Mouse (Mus musculus) neural tube, embryonic 15.5 days (tissue): Measurements from ENCODE around the gene Zfand2b. TPM values are rescaled to one million over a fixed set of nuclear protein-coding genes. Genes with fewer than 3 reads are reported as not detected.
A peak's percentile ranks its signal among the peaks of the same experiment; 100 is the strongest.

ENCODE experiments used
- ATAC-seq: fragments of 200-750 bp; cut with Nextera tagmentation; 2 replicates; pipeline ENCODE4 v1.8.0; 2017; ENCODE audit warnings: mild to moderate bottlenecking, moderate TSS enrichment, moderate library complexity; ENCODE audit not compliant: low FRiP score
- H3K27ac ChIP-seq: fragments of 300-500 bp; sonication (generic); replicated peaks from 2 replicates; pipeline ENCODE4 v1.5.1; 2015; ENCODE audit warnings: mild to moderate bottlenecking, inconsistent platforms
- H3K27me3 ChIP-seq: fragments of 300-500 bp; sonication (generic); replicated peaks from 2 replicates; pipeline ENCODE4 v1.6.1; 2015; ENCODE audit warnings: inconsistent platforms
- H3K36me3 ChIP-seq: fragments of 300-500 bp; sonication (generic); 2 replicates; pipeline ENCODE4 v1.6.1; 2015; ENCODE audit warnings: inconsistent platforms
- H3K4me1 ChIP-seq: fragments of 300-500 bp; sonication (generic); 2 replicates; pipeline ENCODE4 v1.6.1; 2015; ENCODE audit warnings: inconsistent platforms
- H3K4me2 ChIP-seq: fragments of 300-500 bp; sonication (generic); 2 replicates; pipeline ENCODE4 v1.6.1; 2015; ENCODE audit warnings: inconsistent platforms, mild to moderate bottlenecking, moderate library complexity
- H3K4me3 ChIP-seq: fragments of 300-500 bp; sonication (generic); replicated peaks from 2 replicates; pipeline ENCODE4 v1.5.1; 2015; ENCODE audit warnings: mild to moderate bottlenecking, inconsistent platforms
- H3K9ac ChIP-seq: fragments of 300-500 bp; sonication (generic); replicated peaks from 2 replicates; pipeline ENCODE4 v1.6.1; 2015; ENCODE audit warnings: mild to moderate bottlenecking, inconsistent platforms
- H3K9me3 ChIP-seq: fragments of 300-500 bp; sonication (generic); replicated peaks from 2 replicates; pipeline ENCODE4 v1.6.1; 2016; ENCODE audit warnings: inconsistent platforms
- WGBS: fragments of 180-500 bp; shearing (Covaris S2); methylation state at CpG from one replicate; pipeline ENCODE4 v1.1.7; 2015; ENCODE audit warnings: mixed read lengths; 5-methylcytosine and 5-hydroxymethylcytosine counted together
- microRNA-seq: library from miRNA; unstranded; fragments of <30 nt; microRNA quantifications from one replicate; pipeline ENCODE4, GENCODE M21; 2017
- polyA plus RNA-seq: library from polyadenylated mRNA; unstranded; fragments of >200 nt; fragmentation: Nextera tagmentation; extraction: Ambion mirVana; gene quantifications from 2 replicates; pipeline ENCODE4 v1.2.1, GENCODE M21; 2015

Gene Zfand2b
- polyA plus RNA-seq, 1 experiment from 2014 or later = 40.0 TPM

DNA sequence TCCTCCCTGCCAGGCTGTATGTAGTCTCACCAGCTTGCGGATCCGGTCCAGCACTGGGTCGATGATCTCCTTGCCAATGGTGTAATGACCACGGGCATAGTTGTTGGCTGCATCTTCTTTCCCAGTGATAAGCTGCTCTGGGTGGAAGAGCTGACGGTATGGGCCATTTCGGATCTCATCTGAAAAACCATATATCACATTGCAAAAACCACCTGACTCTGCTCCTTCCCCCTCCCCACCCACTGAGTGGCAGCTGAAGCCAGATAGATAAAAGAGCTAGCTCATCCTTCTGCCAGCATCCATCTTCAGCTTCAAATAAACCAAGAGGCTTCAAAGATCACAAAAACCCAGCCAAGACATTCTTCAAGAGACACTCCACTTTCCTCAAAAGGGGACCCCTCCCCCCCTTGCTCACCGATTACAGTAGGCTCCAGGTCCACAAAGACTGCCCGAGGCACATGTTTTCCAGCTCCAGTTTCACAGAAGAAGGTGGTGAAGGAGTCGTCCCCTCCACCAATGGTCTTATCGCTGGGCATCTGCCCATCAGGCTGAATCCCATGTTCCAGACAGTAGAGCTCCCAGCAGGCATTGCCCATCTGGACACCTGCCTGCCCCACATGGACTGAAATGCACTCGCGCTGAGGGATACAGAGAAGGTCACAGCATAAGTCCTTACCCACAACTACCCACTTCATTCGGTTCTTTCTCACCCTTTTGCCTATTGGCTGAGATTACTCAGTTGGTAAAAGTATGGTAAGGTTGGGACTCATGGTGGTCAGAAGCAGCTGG is 48.5 kb downstream of the Zfand2b start:
- ATAC-seq = no peak
- Histone ChIP-seq H3K36me3 (peaks cover 28% of the 10 kb centered on the region), H3K27me3 (peaks cover 64% of the 10 kb centered on the region), H3K9me3 (no peaks in the 10 kb centered on the region), H3K4me3 (no peak overlapping the region), H3K27ac (no peak overlapping the region), H3K9ac (no peak overlapping the region), H3K4me1 (peaks cover 38% of the 10 kb centered on the region), H3K4me2 (no peak overlapping the region)
- 82% methylated on average over 13 of the region's 13 CpGs for WGBS

DNA sequence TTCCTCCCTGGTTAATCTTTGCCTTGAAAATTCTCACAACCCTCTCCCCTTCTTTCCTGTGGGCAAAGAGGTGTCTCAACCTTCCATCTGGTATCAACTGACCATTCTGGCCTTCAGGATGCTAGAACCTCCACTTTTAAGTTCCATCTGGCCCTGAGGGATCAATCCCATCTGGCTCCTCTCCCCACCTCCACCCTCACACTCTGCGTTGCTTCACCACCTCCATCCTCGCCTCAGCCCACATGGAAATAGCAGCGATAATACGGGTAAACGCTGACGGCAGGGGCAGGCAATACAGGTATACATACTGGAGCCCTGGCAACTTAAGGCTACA is 49.4 kb downstream of the Zfand2b start:
- Histone ChIP-seq H3K36me3 (peaks cover 21% of the 10 kb centered on the region), H3K4me3 (peak overlapping the region; percentile 55), H3K4me2 (peak overlapping the region; percentile 97), H3K9me3 (no peaks in the 10 kb centered on the region), H3K27me3 (peaks cover 71% of the 10 kb centered on the region), H3K4me1 (peaks cover 29% of the 10 kb centered on the region), H3K27ac (no peak overlapping the region), H3K9ac (0 out of 2 replicates have a peak overlapping the region, but pooled peaks have one; percentile 56)
- WGBS = 1% methylated on average over 6 of the region's 6 CpGs
- no peak for ATAC-seq

GRCm38 (mm10) chr1:75218227-75219001 is 50.0 kb downstream of the Zfand2b start:
- 2% methylated on average over 38 of the region's 38 CpGs for WGBS
- ATAC-seq = peak; percentile 43
- Histone ChIP-seq H3K4me2 (peak overlapping the region; percentile 97), H3K4me3 (peak overlapping the region; percentile 55), H3K9me3 (no peaks in the 10 kb centered on the region), H3K9ac (peak overlapping the region; percentile 56), H3K36me3 (peaks cover 18% of the 10 kb centered on the region), H3K4me1 (peaks cover 25% of the 10 kb centered on the region), H3K27me3 (peaks cover 76% of the 10 kb centered on the region), H3K27ac (no peak overlapping the region)

DNA sequence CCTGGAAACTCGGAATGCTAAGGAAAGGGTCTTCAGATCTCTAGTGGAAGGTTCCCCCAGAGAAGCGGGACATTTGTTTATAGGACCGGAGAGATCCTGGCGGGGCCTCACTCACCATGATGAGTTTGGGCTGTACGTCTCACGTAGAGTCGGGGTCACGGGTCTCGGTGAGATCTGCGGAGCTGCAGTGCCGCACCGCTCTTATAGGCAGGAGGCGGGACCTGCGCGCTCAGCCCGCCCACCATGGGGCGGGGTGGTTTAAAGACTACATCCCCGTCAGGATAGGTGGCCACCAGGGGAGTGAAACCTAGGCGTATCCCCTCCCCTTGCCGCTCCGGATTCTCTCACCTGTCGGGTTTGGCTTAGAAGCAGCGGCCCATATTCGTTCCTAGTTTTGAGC is 50.6 kb downstream of the Zfand2b start:
- Histone ChIP-seq H3K9me3 (no peaks in the 10 kb centered on the region), H3K27ac (no peak overlapping the region), H3K4me3 (peak overlapping the region; percentile 55), H3K9ac (peak overlapping the region; percentile 56), H3K4me2 (peak overlapping the region; percentile 97), H3K27me3 (peaks cover 79% of the 10 kb centered on the region), H3K4me1 (peaks cover 22% of the 10 kb centered on the region), H3K36me3 (peaks cover 11% of the 10 kb centered on the region)
- WGBS = 0% methylated on average over 24 of the region's 24 CpGs
- ATAC-seq = peak; percentile 91

GRCm38 (mm10) chr1:75219531-75219930 is 51.1 kb downstream of the Zfand2b start, which contains the start of gene Tuba4a:
TSS of gene Tuba4a (minus strand) at chr1:75219865.
- no peak within 1 kb of the TSS for H3K27ac ChIP-seq
- ATAC-seq = peak; percentile 71
- 0% methylated on average over 34 of the region's 34 CpGs for WGBS
- H3K4me3 ChIP-seq = peak within 1 kb of the TSS; percentile 55
- peak within 1 kb of the TSS; percentile 97 for H3K4me2 ChIP-seq
- peaks cover 20% of the 10 kb centered on the region for H3K4me1 ChIP-seq
- peaks cover 79% of the 10 kb centered on the region for H3K27me3 ChIP-seq
- peaks cover 7% of the 10 kb centered on the region for H3K36me3 ChIP-seq
- no peaks in the 10 kb centered on the region for H3K9me3 ChIP-seq
- peak within 1 kb of the TSS; percentile 56 for H3K9ac ChIP-seq

Small RNAs within 50 kb of the gene (microRNA-seq; reads per million reads assigned to microRNA genes)
- not detected for gene Gm27943

Other genes with a start within 250 kb of the Zfand2b start
- 0.41 and 0.43 TPM in 2 replicates for gene Cfap65, start 233.0 kb upstream of the Zfand2b start, polyA plus RNA-seq
- 0.84 and 3.0 TPM in 2 replicates for gene Ihh, start 217.0 kb upstream of the Zfand2b start, polyA plus RNA-seq
- 6.0 and 7.1 TPM in 2 replicates for gene Nhej1, start 43.4 kb upstream of the Zfand2b start, polyA plus RNA-seq
- not detected in 2 replicates for gene Slc23a3, start 34.8 kb upstream of the Zfand2b start, polyA plus RNA-seq
- 46.3 and 48.9 TPM in 2 replicates for gene Cnppd1, start 25.9 kb upstream of the Zfand2b start, polyA plus RNA-seq
- gene Retreg2, start 25.9 kb upstream of the Zfand2b start, polyA plus RNA-seq = 133 and 140 TPM in 2 replicates
- gene Abcb6, start 11.7 kb downstream of the Zfand2b start, polyA plus RNA-seq = 54.0 and 54.9 TPM in 2 replicates
- 24.9 and 25.1 TPM in 2 replicates for gene Ankzf1, start 23.5 kb downstream of the Zfand2b start, polyA plus RNA-seq
- gene Atg9a, start 23.6 kb downstream of the Zfand2b start, polyA plus RNA-seq = 59.2 and 63.6 TPM in 2 replicates
- 16.2 and 17.5 TPM in 2 replicates for gene Glb1l, start 42.2 kb downstream of the Zfand2b start, polyA plus RNA-seq
- gene Stk16, start 42.2 kb downstream of the Zfand2b start, polyA plus RNA-seq = 158 and 159 TPM in 2 replicates
- 44.6 and 81.9 TPM in 2 replicates for gene Tuba4a, start 51.2 kb downstream of the Zfand2b start, polyA plus RNA-seq
- gene A630095N17Rik, start 63.5 kb downstream of the Zfand2b start, polyA plus RNA-seq = 0.29 TPM in 1 of 2 replicates, not detected in the other
- 72.1 and 90.7 TPM in 2 replicates for gene Dnajb2, start 67.8 kb downstream of the Zfand2b start, polyA plus RNA-seq
- 25.6 and 32.4 TPM in 2 replicates for gene Ptprn, start 95.9 kb downstream of the Zfand2b start, polyA plus RNA-seq
- gene Resp18, start 109.8 kb downstream of the Zfand2b start, polyA plus RNA-seq = 241 and 302 TPM in 2 replicates
- gene Dnpep, start 149.3 kb downstream of the Zfand2b start, polyA plus RNA-seq = 145 and 154 TPM in 2 replicates
- 10.9 and 16.0 TPM in 2 replicates for gene Des, start 191.7 kb downstream of the Zfand2b start, polyA plus RNA-seq
- gene Speg, start 206.7 kb downstream of the Zfand2b start, polyA plus RNA-seq = 20.1 and 21.7 TPM in 2 replicates